Mouse (Mus musculus): Measurements from ENCODE around the gene Smco2.

Smco2 gene

GRCm38 (mm10) chr6:146850050-146850449 is at the start of gene Smco2:
Gene Smco2 (plus strand): TSS chr6:146850104.
- DNase-seq = no peak

GRCm38 (mm10) chr6:146809991-146810390 is 39.9 kb upstream of the Smco2 start:
- no peak for DNase-seq

- DNase-seq = no peak
Measured at GRCm38 (mm10) chr6:146813007-146813406, 36.9 kb upstream of the Smco2 start.

GRCm38 (mm10) chr6:146820177-146820965 is 29.5 kb upstream of the Smco2 start:
- no peak for DNase-seq

- DNase-seq = no peak
Measured at GRCm38 (mm10) chr6:146821958-146822357, 27.9 kb upstream of the Smco2 start.

- peak; percentile 77 to 80 for DNase-seq
Measured at GRCm38 (mm10) chr6:146824727-146825486, 25.0 kb upstream of the Smco2 start.

- DNase-seq = no peak
Measured at GRCm38 (mm10) chr6:146825487-146825773, 24.5 kb upstream of the Smco2 start.

GRCm38 (mm10) chr6:146831320-146831719 is 18.6 kb upstream of the Smco2 start:
- DNase-seq = no peak

- peak; percentile 46 to 63 for DNase-seq
Measured at GRCm38 (mm10) chr6:146833485-146834314, 16.2 kb upstream of the Smco2 start.

GRCm38 (mm10) chr6:146834342-146834741 is 15.6 kb upstream of the Smco2 start:
- DNase-seq = no peak

- no peak for DNase-seq
Measured at GRCm38 (mm10) chr6:146835784-146836183, 14.1 kb upstream of the Smco2 start.

- no peak for DNase-seq
Measured at GRCm38 (mm10) chr6:146837316-146837715, 12.6 kb upstream of the Smco2 start.

- no peak for DNase-seq
Measured at GRCm38 (mm10) chr6:146838366-146838765, 11.5 kb upstream of the Smco2 start.

GRCm38 (mm10) chr6:146838863-146839262 is 11.0 kb upstream of the Smco2 start:
- DNase-seq = no peak

- no peak for DNase-seq
Measured at GRCm38 (mm10) chr6:146844867-146845266, 5.0 kb upstream of the Smco2 start.

- DNase-seq = no peak
Measured at GRCm38 (mm10) chr6:146845347-146845746, 4.6 kb upstream of the Smco2 start.

GRCm38 (mm10) chr6:146845961-146846750 is 3.7 kb upstream of the Smco2 start:
- no peak for DNase-seq

- DNase-seq = no peak
Measured at GRCm38 (mm10) chr6:146847402-146847801, 2.5 kb upstream of the Smco2 start.

- DNase-seq = no peak
Measured at GRCm38 (mm10) chr6:146848281-146848680, 1.6 kb upstream of the Smco2 start.

GRCm38 (mm10) chr6:146851916-146852315 is 2.0 kb downstream of the Smco2 start:
- no peak for DNase-seq

- no peak for DNase-seq
Measured at GRCm38 (mm10) chr6:146852739-146853138, 2.8 kb downstream of the Smco2 start.

GRCm38 (mm10) chr6:146855185-146855584 is 5.3 kb downstream of the Smco2 start:
- no peak for DNase-seq

GRCm38 (mm10) chr6:146857386-146857785 is 7.5 kb downstream of the Smco2 start:
- DNase-seq = no peak
